Mouse (Mus musculus) hindbrain, embryonic 15.5 days (tissue): ENCODE measurements around the gene Ephx1. TPM values are rescaled to one million over a fixed set of nuclear protein-coding genes. Genes with fewer than 3 reads are reported as not detected.

Experiments used
- ATAC-seq: fragments of 200-750 bp; cut with Nextera tagmentation; 2 replicates; pipeline ENCODE4 v1.8.0; 2017; ENCODE audit warnings: low read depth, moderate number of reproducible peaks, moderate TSS enrichment; ENCODE audit not compliant: low FRiP score
- H3K27ac ChIP-seq: fragments of 300-500 bp; sonication (generic); replicated peaks from 2 replicates; pipeline ENCODE4 v1.5.1; 2015; ENCODE audit warnings: mild to moderate bottlenecking, inconsistent platforms
- H3K27me3 ChIP-seq: fragments of 300-500 bp; sonication (generic); 2 replicates; pipeline ENCODE4 v1.6.1; 2015; ENCODE audit warnings: control low read depth, inconsistent platforms
- H3K36me3 ChIP-seq: fragments of 300-500 bp; sonication (generic); 2 replicates; pipeline ENCODE4 v1.6.1; 2015; ENCODE audit warnings: control low read depth, inconsistent platforms
- H3K4me1 ChIP-seq: fragments of 300-500 bp; sonication (generic); replicated peaks from 2 replicates; pipeline ENCODE4 v1.6.1; 2015; ENCODE audit warnings: control low read depth, inconsistent platforms
- H3K4me2 ChIP-seq: fragments of 300-500 bp; sonication (generic); 2 replicates; pipeline ENCODE4 v1.6.1; 2015; ENCODE audit warnings: moderate library complexity, mild to moderate bottlenecking, inconsistent platforms
- H3K4me3 ChIP-seq: fragments of 300-500 bp; sonication (generic); 2 replicates; pipeline ENCODE4 v1.5.1; 2015; ENCODE audit warnings: mild to moderate bottlenecking, inconsistent platforms
- H3K9ac ChIP-seq: fragments of 300-500 bp; sonication (generic); 2 replicates; pipeline ENCODE4 v1.6.1; 2015; ENCODE audit warnings: inconsistent platforms
- H3K9me3 ChIP-seq: fragments of 300-500 bp; sonication (generic); 2 replicates; pipeline ENCODE4 v1.6.1; 2016; ENCODE audit warnings: control low read depth, inconsistent platforms
- WGBS: fragments of 180-500 bp; shearing (Covaris S2); methylation state at CpG from one replicate; pipeline ENCODE4 v1.1.7; 2015; 5-methylcytosine and 5-hydroxymethylcytosine counted together
- polyA plus RNA-seq: library from polyadenylated mRNA; unstranded; fragments of >200 nt; fragmentation: Nextera tagmentation; extraction: Ambion mirVana; gene quantifications from 2 replicates; pipeline ENCODE4 v1.2.1, GENCODE M21; 2015

Ephx1 gene
- polyA plus RNA-seq, 1 experiment from 2014 or later, result 8.3 TPM

DNA sequence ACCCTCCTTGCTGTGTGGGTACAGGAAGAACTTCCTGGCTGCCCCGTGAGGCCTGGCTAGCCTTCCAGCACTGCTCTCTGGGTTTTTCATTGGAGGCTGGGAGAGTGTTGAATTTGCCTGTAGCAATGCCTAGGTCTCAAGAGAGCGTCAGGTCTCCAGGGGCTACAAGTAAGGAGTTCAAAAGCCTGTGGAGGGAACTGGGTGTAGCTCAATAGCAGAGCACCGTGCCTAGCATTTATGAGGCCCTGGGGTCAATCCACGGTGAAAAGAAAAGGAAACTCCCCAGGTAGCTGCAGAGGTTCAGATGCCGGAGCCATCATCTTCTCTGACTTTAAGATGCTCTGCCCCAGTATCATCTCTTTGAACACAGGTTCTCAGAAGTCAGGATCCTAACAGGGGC is 9.1 kb downstream of the Ephx1 start:
- no peak for ATAC-seq
- WGBS, result 56% methylated on average over 5 of the region's 5 CpGs
- H3K9me3 ChIP-seq, result no peaks in the 10 kb centered on the region

DNA sequence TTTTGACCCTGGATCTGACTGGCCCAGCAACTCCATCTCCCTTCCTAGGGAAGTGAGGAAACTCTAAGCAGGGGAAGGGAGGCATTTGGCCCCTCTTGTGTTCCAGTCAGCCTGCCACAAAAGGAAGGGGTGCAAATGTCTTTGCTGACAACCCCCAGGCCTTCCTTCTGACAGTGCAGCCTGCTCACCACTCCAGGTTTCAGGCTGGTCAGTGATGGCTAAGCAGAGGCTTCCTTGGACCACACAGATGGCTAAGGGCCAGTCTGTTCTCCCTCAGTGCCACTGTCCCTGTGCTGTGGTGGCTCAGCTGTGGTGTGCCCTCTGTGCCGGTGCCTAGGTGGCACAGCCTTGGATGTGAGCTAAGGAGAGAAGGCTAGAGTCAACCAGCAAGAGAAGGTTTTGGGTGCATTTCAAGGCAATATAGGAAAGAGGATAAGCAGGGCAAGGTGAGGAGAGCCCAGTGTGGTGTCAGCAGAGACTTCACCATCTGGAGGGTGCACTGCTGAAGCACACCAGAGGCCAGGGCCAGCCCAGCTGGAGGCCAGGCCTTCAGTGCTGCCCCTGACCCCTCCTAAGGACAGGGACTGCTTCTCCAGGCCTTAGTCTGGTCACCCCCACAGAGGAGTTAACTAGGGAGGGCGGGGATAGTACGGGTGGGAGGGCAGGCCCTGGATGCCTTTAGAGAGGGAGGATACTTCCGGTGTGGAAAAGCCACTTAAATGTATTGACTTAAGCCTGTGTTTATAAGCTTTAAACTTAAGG is 10.4 kb downstream of the Ephx1 start:
- 73% methylated on average over 4 of the region's 4 CpGs for WGBS
- H3K27ac ChIP-seq, result no peak overlapping the region
- H3K9me3 ChIP-seq, result no peaks in the 10 kb centered on the region
- H3K36me3 ChIP-seq, result no peaks in the 10 kb centered on the region
- ATAC-seq, result no peak
- no peaks in the 10 kb centered on the region for H3K27me3 ChIP-seq
- no peak overlapping the region for H3K4me2 ChIP-seq
- no peak overlapping the region for H3K4me3 ChIP-seq
- no peak overlapping the region for H3K9ac ChIP-seq
- peaks cover 4% of the 10 kb centered on the region; the same call in 1 of the 2 replicates for H3K4me1 ChIP-seq

More for the DNA sequence above, 9.1 kb downstream of the Ephx1 start:
- no peak overlapping the region for H3K4me3 ChIP-seq
- no peaks in the 10 kb centered on the region for H3K36me3 ChIP-seq
- H3K4me1 ChIP-seq, result peaks cover 15% of the 10 kb centered on the region
- no peak overlapping the region for H3K4me2 ChIP-seq
- H3K27ac ChIP-seq, result no peak overlapping the region
- no peak overlapping the region for H3K9ac ChIP-seq
- H3K27me3 ChIP-seq, result no peaks in the 10 kb centered on the region

DNA sequence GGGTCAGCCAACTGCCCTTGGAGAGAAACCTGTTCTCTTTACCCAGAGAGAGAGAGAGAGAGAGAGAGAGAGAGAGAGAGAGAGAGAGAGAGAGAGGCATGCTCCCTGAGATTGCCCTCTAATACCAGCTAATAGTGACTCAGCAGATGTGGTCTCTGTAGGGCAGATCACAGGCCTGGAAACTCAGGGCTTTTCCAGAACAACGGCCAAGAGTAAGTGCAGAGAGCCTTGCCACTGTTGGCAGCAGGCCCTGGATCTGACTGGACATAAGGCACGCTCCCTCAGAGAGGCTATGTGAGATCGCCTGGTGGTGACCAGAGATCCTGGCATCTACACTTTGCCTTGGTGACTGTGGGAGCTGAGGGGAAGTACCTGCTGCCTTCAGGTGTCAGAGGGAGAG is 10.9 kb downstream of the Ephx1 start:
- Histone ChIP-seq H3K4me2 (no peak overlapping the region), H3K27me3 (no peaks in the 10 kb centered on the region), H3K36me3 (no peaks in the 10 kb centered on the region), H3K9ac (no peak overlapping the region), H3K27ac (no peak overlapping the region), H3K4me1 (no peaks in the 10 kb centered on the region), H3K4me3 (no peak overlapping the region), H3K9me3 (no peaks in the 10 kb centered on the region)
- ATAC-seq, result no peak
- WGBS, result 64% methylated on average over 3 of the region's 3 CpGs

GRCm38 (mm10) chr1:181009011-181009590 is 11.6 kb downstream of the Ephx1 start:
- Histone ChIP-seq H3K36me3 (no peaks in the 10 kb centered on the region), H3K4me1 (no peaks in the 10 kb centered on the region), H3K27ac (no peak overlapping the region), H3K27me3 (no peaks in the 10 kb centered on the region), H3K9ac (no peak overlapping the region), H3K4me2 (no peak overlapping the region), H3K4me3 (no peak overlapping the region), H3K9me3 (no peaks in the 10 kb centered on the region)
- 93% methylated on average over 4 of the region's 4 CpGs for WGBS
- no peak for ATAC-seq

DNA sequence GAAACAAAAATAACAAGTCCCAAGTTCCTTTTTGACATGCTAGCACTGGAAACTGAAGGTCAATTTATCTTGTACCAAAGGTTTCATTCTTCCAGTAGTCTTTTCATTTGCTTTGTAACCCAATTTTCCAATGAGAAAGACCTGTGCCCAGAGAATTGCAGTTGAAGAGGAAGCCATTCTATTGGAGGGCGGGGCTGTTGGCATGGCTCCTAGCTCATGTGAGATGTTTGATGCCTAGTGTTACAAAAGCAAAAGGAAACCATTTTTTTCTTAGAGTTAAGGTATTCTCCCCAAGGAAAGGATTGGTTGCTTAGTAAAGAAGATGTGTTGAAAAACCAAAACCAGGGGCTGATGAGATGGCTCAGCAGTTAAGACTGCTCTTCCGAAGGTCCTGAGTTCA is 12.4 kb downstream of the Ephx1 start:
- H3K4me3 ChIP-seq, result no peak overlapping the region
- no peaks in the 10 kb centered on the region for H3K9me3 ChIP-seq
- 95% methylated on average over 2 of the region's 2 CpGs for WGBS
- no peak overlapping the region for H3K27ac ChIP-seq
- ATAC-seq, result no peak
- H3K9ac ChIP-seq, result no peak overlapping the region
- H3K4me2 ChIP-seq, result no peak overlapping the region
- H3K4me1 ChIP-seq, result no peaks in the 10 kb centered on the region
- H3K36me3 ChIP-seq, result no peaks in the 10 kb centered on the region
- H3K27me3 ChIP-seq, result no peaks in the 10 kb centered on the region

DNA sequence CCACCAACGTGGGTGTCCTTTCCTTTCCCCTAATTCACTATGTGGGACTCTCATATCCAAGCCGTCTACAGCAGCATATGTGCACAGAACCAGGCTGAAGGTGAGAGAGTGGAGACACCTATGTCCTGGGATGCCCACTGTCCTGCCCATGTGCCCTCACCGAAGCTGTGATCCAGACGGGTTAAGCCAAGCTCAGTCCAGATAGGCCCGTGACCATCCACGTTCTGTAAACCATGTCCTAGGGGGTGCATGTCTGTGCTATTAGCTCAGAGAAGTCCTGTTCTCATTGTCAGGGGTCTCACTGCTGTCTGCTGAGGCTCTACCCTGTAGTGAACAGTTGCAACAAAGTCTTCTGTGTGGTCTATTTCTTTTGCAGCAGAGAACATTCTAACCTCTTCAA is 12.9 kb downstream of the Ephx1 start:
- H3K4me1 ChIP-seq, result no peaks in the 10 kb centered on the region
- no peak overlapping the region for H3K9ac ChIP-seq
- no peak for ATAC-seq
- no peaks in the 10 kb centered on the region for H3K36me3 ChIP-seq
- 86% methylated on average over 6 of the region's 6 CpGs for WGBS
- H3K27ac ChIP-seq, result no peak overlapping the region
- H3K4me3 ChIP-seq, result no peak overlapping the region
- no peaks in the 10 kb centered on the region for H3K27me3 ChIP-seq
- H3K4me2 ChIP-seq, result no peak overlapping the region
- H3K9me3 ChIP-seq, result no peaks in the 10 kb centered on the region

- Histone ChIP-seq H3K9me3 (no peaks in the 10 kb centered on the region), H3K9ac (no peak overlapping the region), H3K27ac (no peak overlapping the region), H3K4me3 (no peak overlapping the region), H3K27me3 (no peaks in the 10 kb centered on the region), H3K4me2 (no peak overlapping the region), H3K36me3 (no peaks in the 10 kb centered on the region), H3K4me1 (no peaks in the 10 kb centered on the region)
- 88% methylated on average over 8 of the region's 8 CpGs for WGBS
- ATAC-seq, result no peak
Measured at GRCm38 (mm10) chr1:181005331-181005730, 15.4 kb downstream of the Ephx1 start.

GRCm38 (mm10) chr1:181003790-181004189 is 16.9 kb downstream of the Ephx1 start:
- no peaks in the 10 kb centered on the region for H3K27me3 ChIP-seq
- no peaks in the 10 kb centered on the region for H3K9me3 ChIP-seq
- no peak overlapping the region for H3K27ac ChIP-seq
- no peak for ATAC-seq
- no peaks in the 10 kb centered on the region for H3K36me3 ChIP-seq
- no peak overlapping the region for H3K4me3 ChIP-seq
- no peak overlapping the region for H3K4me2 ChIP-seq
- H3K4me1 ChIP-seq, result no peaks in the 10 kb centered on the region
- H3K9ac ChIP-seq, result no peak overlapping the region
- 85% methylated on average over 2 of the region's 2 CpGs for WGBS

- 94% methylated on average over 3 of the region's 3 CpGs for WGBS
- H3K4me1 ChIP-seq, result no peaks in the 10 kb centered on the region
- H3K27me3 ChIP-seq, result no peaks in the 10 kb centered on the region
- no peak overlapping the region for H3K27ac ChIP-seq
- H3K4me2 ChIP-seq, result no peak overlapping the region
- H3K4me3 ChIP-seq, result no peak overlapping the region
- ATAC-seq, result no peak
- no peaks in the 10 kb centered on the region for H3K9me3 ChIP-seq
- no peak overlapping the region for H3K9ac ChIP-seq
- H3K36me3 ChIP-seq, result no peaks in the 10 kb centered on the region
Measured at GRCm38 (mm10) chr1:181001621-181002020, 19.1 kb downstream of the Ephx1 start.

DNA sequence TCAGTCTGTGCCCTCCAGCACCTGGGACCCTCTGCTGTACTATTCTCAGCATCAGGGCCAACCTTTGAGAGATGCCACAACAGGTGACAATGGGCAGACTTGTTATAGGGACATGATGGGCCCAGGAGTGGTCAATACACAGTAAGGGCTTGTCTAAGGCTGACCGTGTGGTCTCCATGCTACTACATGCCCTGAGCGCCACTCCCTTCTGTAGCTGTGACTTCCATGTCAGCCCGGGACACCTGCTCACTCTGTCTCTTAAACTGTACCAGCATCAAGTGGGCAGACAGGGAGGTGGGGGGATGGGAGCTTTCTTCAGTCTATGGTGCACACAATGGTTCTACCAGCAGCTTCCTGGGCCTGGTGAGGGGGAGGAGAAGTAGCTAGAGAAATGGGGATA is 19.5 kb downstream of the Ephx1 start:
- 92% methylated on average over 3 of the region's 3 CpGs for WGBS
- Histone ChIP-seq H3K4me2 (no peak overlapping the region), H3K9ac (no peak overlapping the region), H3K4me3 (no peak overlapping the region), H3K36me3 (no peaks in the 10 kb centered on the region), H3K27me3 (no peaks in the 10 kb centered on the region), H3K9me3 (no peaks in the 10 kb centered on the region), H3K27ac (no peak overlapping the region), H3K4me1 (no peaks in the 10 kb centered on the region)
- ATAC-seq, result no peak

GRCm38 (mm10) chr1:181000501-181001092 is 20.1 kb downstream of the Ephx1 start:
- ATAC-seq, result no peak
- Histone ChIP-seq H3K4me3 (no peak overlapping the region), H3K4me1 (no peaks in the 10 kb centered on the region), H3K9me3 (no peaks in the 10 kb centered on the region), H3K9ac (no peak overlapping the region), H3K4me2 (no peak overlapping the region), H3K27ac (no peak overlapping the region), H3K36me3 (no peaks in the 10 kb centered on the region), H3K27me3 (no peaks in the 10 kb centered on the region)
- 44% methylated on average over 10 of the region's 10 CpGs for WGBS

GRCm38 (mm10) chr1:180992142-180992541 is 28.6 kb downstream of the Ephx1 start:
- H3K4me2 ChIP-seq, result no peak overlapping the region
- H3K27me3 ChIP-seq, result no peaks in the 10 kb centered on the region
- no peak for ATAC-seq
- H3K4me3 ChIP-seq, result no peak overlapping the region
- H3K9ac ChIP-seq, result no peak overlapping the region
- H3K36me3 ChIP-seq, result no peaks in the 10 kb centered on the region
- WGBS, result 66% methylated on average over 3 of the region's 3 CpGs
- H3K4me1 ChIP-seq, result no peaks in the 10 kb centered on the region
- no peaks in the 10 kb centered on the region for H3K9me3 ChIP-seq
- H3K27ac ChIP-seq, result no peak overlapping the region
